Mouse (Mus musculus): ENCODE data around the gene C130050O18Rik. TPM values are rescaled to one million over a fixed set of nuclear protein-coding genes. Genes with fewer than 3 reads are reported as not detected.

The C130050O18Rik gene
- polyA plus RNA-seq, 1 experiment from 2014 or later = 0.23 TPM

- no peak overlapping the region for H3K27ac ChIP-seq (ENCODE audit: low read depth, low read length)
- H3K4me2 ChIP-seq (ENCODE audit: low read depth, low read length, severe bottlenecking) = no peak overlapping the region
- no peaks in the 10 kb centered on the region for H3K9me3 ChIP-seq (ENCODE audit: control insufficient read depth, low read length)
- DNase-seq (ENCODE audit: low spot score) (no peak), ATAC-seq (replicated peaks; ENCODE audit: low FRiP score) (no peak)
- H3K9ac ChIP-seq (ENCODE audit: low read length) = no peak overlapping the region
- no peaks in the 10 kb centered on the region for H3K36me3 ChIP-seq (ENCODE audit: control insufficient read depth, insufficient read depth, low read length)
- no peaks in the 10 kb centered on the region for H3K27me3 ChIP-seq (ENCODE audit: control insufficient read depth, insufficient read depth, low read length)
- WGBS = 95% methylated on average over 14 of the region's 14 CpGs
- no peak overlapping the region for H3K4me3 ChIP-seq (ENCODE audit: low read depth, low read length)
- no peaks in the 10 kb centered on the region for H3K4me1 ChIP-seq (replicated peaks; ENCODE audit: control insufficient read depth, insufficient read depth, low read length)
These were observed 5.1 kb upstream of the C130050O18Rik start for GRCm38 (mm10) chr5:139399991-139400390.

- Histone ChIP-seq H3K9me3 (ENCODE audit: control insufficient read depth, low read length) (no peaks in the 10 kb centered on the region), H3K4me3 (ENCODE audit: low read depth, low read length) (no peak overlapping the region), H3K27me3 (ENCODE audit: control insufficient read depth, insufficient read depth, low read length) (no peaks in the 10 kb centered on the region), H3K4me1 (replicated peaks; ENCODE audit: control insufficient read depth, insufficient read depth, low read length) (no peaks in the 10 kb centered on the region), H3K27ac (ENCODE audit: low read depth, low read length) (no peak overlapping the region), H3K4me2 (ENCODE audit: low read depth, low read length, severe bottlenecking) (no peak overlapping the region), H3K36me3 (ENCODE audit: control insufficient read depth, insufficient read depth, low read length) (no peaks in the 10 kb centered on the region), H3K9ac (ENCODE audit: low read length) (no peak overlapping the region)
- WGBS = 88% methylated on average over 2 of the region's 2 CpGs
- ATAC-seq (replicated peaks; ENCODE audit: low FRiP score) = no peak
- DNase-seq (ENCODE audit: low spot score) = no peak
These were observed 3.0 kb upstream of the C130050O18Rik start for GRCm38 (mm10) chr5:139402106-139402505.

DNA sequence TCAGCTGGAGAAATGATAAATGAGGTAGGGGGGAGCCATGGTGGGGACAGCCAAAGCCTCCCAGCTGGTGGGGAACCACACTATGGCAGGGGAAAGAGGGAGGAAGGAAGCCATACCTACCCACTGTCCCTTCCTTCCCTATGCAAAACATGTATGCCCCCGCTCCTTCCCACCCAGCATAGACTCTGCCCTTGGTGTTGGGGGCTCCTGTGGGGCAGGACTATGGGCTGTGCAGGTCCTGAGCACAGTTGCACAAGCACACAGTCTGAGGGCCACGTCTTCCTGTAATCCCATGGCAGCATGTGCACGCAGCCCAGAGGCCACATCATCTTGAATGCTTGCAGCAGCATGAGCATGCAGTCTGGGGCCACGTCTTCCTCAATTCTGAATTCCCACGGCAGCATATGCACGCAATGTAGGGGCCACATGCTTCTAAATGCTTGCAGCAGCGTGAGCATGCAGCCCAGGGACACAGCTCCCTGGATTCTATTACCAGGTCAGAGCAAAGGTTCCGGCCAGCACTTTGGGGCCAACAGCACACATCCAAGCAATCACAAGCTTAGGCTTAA lies 1.3 kb upstream of the C130050O18Rik start:
- Histone ChIP-seq H3K4me3 (ENCODE audit: low read depth, low read length) (no peak overlapping the region), H3K27ac (ENCODE audit: low read depth, low read length) (no peak overlapping the region), H3K9me3 (ENCODE audit: control insufficient read depth, low read length) (no peaks in the 10 kb centered on the region), H3K9ac (ENCODE audit: low read length) (no peak overlapping the region), H3K4me2 (ENCODE audit: low read depth, low read length, severe bottlenecking) (no peak overlapping the region), H3K36me3 (ENCODE audit: control insufficient read depth, insufficient read depth, low read length) (no peaks in the 10 kb centered on the region), H3K4me1 (replicated peaks; ENCODE audit: control insufficient read depth, insufficient read depth, low read length) (no peaks in the 10 kb centered on the region), H3K27me3 (ENCODE audit: control insufficient read depth, insufficient read depth, low read length) (no peaks in the 10 kb centered on the region)
- WGBS = 87% methylated on average over 8 of the region's 8 CpGs
- no peak for ATAC-seq (replicated peaks; ENCODE audit: low FRiP score)
- no peak for DNase-seq (ENCODE audit: low spot score)

DNA sequence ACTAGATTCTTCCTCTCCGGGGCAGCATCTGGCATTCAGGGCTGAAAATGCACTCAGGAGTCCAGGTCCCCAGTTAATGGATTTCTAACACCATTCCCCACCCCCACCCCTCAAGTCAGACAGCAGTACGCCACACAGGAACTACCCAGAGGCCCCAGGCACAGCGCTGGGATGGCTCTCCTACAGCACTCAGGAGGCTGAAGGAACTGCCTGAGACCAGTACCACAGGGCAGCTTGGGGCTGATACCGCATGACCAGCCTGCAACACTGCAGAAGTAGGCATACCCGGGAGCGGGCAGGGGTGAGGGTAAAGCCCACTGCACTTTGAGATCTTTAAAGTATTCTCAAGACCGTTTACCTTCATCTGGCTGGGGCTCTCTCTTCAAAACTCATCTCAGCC lies 398 bp downstream of the C130050O18Rik start:
- no peaks in the 10 kb centered on the region for H3K9me3 ChIP-seq (ENCODE audit: control insufficient read depth, low read length)
- no peak overlapping the region for H3K4me2 ChIP-seq (ENCODE audit: low read depth, low read length, severe bottlenecking)
- H3K27me3 ChIP-seq (ENCODE audit: control insufficient read depth, insufficient read depth, low read length) = no peaks in the 10 kb centered on the region
- ATAC-seq (replicated peaks; ENCODE audit: low FRiP score) (no peak), DNase-seq (ENCODE audit: low spot score) (no peak)
- WGBS = 79% methylated on average over 7 of the region's 7 CpGs
- H3K4me3 ChIP-seq (ENCODE audit: low read depth, low read length) = no peak overlapping the region
- H3K36me3 ChIP-seq (ENCODE audit: control insufficient read depth, insufficient read depth, low read length) = no peaks in the 10 kb centered on the region
- H3K4me1 ChIP-seq (replicated peaks; ENCODE audit: control insufficient read depth, insufficient read depth, low read length) = no peaks in the 10 kb centered on the region
- no peak overlapping the region for H3K9ac ChIP-seq (ENCODE audit: low read length)
- H3K27ac ChIP-seq (ENCODE audit: low read depth, low read length) = no peak overlapping the region

DNA sequence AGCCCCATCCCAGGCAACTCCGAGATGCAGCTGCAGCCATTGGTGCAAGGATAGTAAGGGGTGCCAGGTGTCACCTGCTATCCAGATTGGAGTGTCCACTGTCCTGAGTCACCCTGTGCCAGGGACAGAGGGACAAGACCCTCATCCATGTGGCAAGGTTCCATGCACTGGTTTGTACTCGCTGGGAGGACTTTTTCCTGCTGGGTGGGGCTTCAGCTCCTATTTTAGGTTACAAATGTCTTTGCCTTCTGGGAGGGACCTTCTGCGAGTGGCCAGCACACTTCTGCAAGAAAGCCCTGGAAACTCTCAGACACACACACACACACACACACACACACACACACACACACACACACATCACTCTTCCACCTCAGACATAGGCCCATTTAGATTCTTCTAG lies 873 bp downstream of the C130050O18Rik start:
- Histone ChIP-seq H3K9me3 (ENCODE audit: control insufficient read depth, low read length) (no peaks in the 10 kb centered on the region), H3K27me3 (ENCODE audit: control insufficient read depth, insufficient read depth, low read length) (no peaks in the 10 kb centered on the region), H3K27ac (ENCODE audit: low read depth, low read length) (no peak overlapping the region), H3K4me1 (replicated peaks; ENCODE audit: control insufficient read depth, insufficient read depth, low read length) (no peaks in the 10 kb centered on the region), H3K4me2 (ENCODE audit: low read depth, low read length, severe bottlenecking) (no peak overlapping the region), H3K9ac (ENCODE audit: low read length) (no peak overlapping the region), H3K4me3 (ENCODE audit: low read depth, low read length) (no peak overlapping the region), H3K36me3 (ENCODE audit: control insufficient read depth, insufficient read depth, low read length) (no peaks in the 10 kb centered on the region)
- WGBS = 82% methylated on average over 3 of the region's 3 CpGs
- ATAC-seq (replicated peaks; ENCODE audit: low FRiP score) (no peak), DNase-seq (ENCODE audit: low spot score) (no peak)

- 92% methylated on average over 14 of the region's 14 CpGs for WGBS
- Histone ChIP-seq H3K36me3 (ENCODE audit: control insufficient read depth, insufficient read depth, low read length) (no peaks in the 10 kb centered on the region), H3K4me3 (ENCODE audit: low read depth, low read length) (no peak overlapping the region), H3K4me1 (replicated peaks; ENCODE audit: control insufficient read depth, insufficient read depth, low read length) (no peaks in the 10 kb centered on the region), H3K27me3 (ENCODE audit: control insufficient read depth, insufficient read depth, low read length) (no peaks in the 10 kb centered on the region), H3K9me3 (ENCODE audit: control insufficient read depth, low read length) (no peaks in the 10 kb centered on the region), H3K27ac (ENCODE audit: low read depth, low read length) (no peak overlapping the region), H3K4me2 (ENCODE audit: low read depth, low read length, severe bottlenecking) (no peak overlapping the region), H3K9ac (ENCODE audit: low read length) (no peak overlapping the region)
- ATAC-seq (replicated peaks; ENCODE audit: low FRiP score) (no peak), DNase-seq (ENCODE audit: low spot score) (no peak)
These were observed 2.2 kb downstream of the C130050O18Rik start for GRCm38 (mm10) chr5:139407121-139407885.

GRCm38 (mm10) chr5:139408511-139408910 lies 3.4 kb downstream of the C130050O18Rik start:
- H3K27me3 ChIP-seq (ENCODE audit: control insufficient read depth, insufficient read depth, low read length) = no peaks in the 10 kb centered on the region
- H3K9me3 ChIP-seq (ENCODE audit: control insufficient read depth, low read length) = no peaks in the 10 kb centered on the region
- no peaks in the 10 kb centered on the region for H3K4me1 ChIP-seq (replicated peaks; ENCODE audit: control insufficient read depth, insufficient read depth, low read length)
- no peak overlapping the region for H3K4me3 ChIP-seq (ENCODE audit: low read depth, low read length)
- H3K36me3 ChIP-seq (ENCODE audit: control insufficient read depth, insufficient read depth, low read length) = no peaks in the 10 kb centered on the region
- ATAC-seq (replicated peaks; ENCODE audit: low FRiP score) = no peak
- 90% methylated on average over 7 of the region's 7 CpGs for WGBS
- DNase-seq (ENCODE audit: low spot score) = no peak
- H3K9ac ChIP-seq (ENCODE audit: low read length) = no peak overlapping the region
- H3K27ac ChIP-seq (ENCODE audit: low read depth, low read length) = no peak overlapping the region
- no peak overlapping the region for H3K4me2 ChIP-seq (ENCODE audit: low read depth, low read length, severe bottlenecking)

DNA sequence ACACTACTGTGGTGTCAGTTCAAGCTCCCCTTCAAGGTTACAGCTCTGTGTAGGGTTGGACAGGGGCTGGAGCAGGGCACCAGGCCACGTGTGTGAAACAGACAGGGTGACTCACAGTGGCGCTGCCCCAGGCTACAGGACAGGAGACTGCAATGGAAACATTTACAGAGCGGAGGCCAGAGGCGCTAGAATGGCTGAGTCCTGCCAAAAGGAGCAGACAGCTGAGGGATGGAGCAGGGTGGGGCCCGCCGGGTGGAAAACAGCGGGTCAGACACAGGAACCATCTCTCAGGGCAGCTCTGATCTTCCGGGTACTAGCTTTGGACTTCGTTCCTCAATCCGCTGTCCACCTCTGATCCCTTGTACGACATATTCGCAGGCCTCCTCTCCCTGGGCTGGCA lies 4.3 kb downstream of the C130050O18Rik start:
- H3K4me3 ChIP-seq (ENCODE audit: low read depth, low read length) = no peak overlapping the region
- H3K4me2 ChIP-seq (ENCODE audit: low read depth, low read length, severe bottlenecking) = no peak overlapping the region
- no peaks in the 10 kb centered on the region for H3K9me3 ChIP-seq (ENCODE audit: control insufficient read depth, low read length)
- no peak overlapping the region for H3K9ac ChIP-seq (ENCODE audit: low read length)
- ATAC-seq (replicated peaks; ENCODE audit: low FRiP score) = no peak
- no peaks in the 10 kb centered on the region for H3K4me1 ChIP-seq (replicated peaks; ENCODE audit: control insufficient read depth, insufficient read depth, low read length)
- H3K27me3 ChIP-seq (ENCODE audit: control insufficient read depth, insufficient read depth, low read length) = no peaks in the 10 kb centered on the region
- no peak overlapping the region for H3K27ac ChIP-seq (ENCODE audit: low read depth, low read length)
- H3K36me3 ChIP-seq (ENCODE audit: control insufficient read depth, insufficient read depth, low read length) = no peaks in the 10 kb centered on the region
- WGBS = 82% methylated on average over 12 of the region's 12 CpGs
- no peak for DNase-seq (ENCODE audit: low spot score)

- no peaks in the 10 kb centered on the region for H3K4me1 ChIP-seq (replicated peaks; ENCODE audit: control insufficient read depth, insufficient read depth, low read length)
- H3K27me3 ChIP-seq (ENCODE audit: control insufficient read depth, insufficient read depth, low read length) = no peaks in the 10 kb centered on the region
- no peak overlapping the region for H3K27ac ChIP-seq (ENCODE audit: low read depth, low read length)
- WGBS = 86% methylated on average over 4 of the region's 4 CpGs
- no peak for DNase-seq (ENCODE audit: low spot score)
- ATAC-seq (replicated peaks; ENCODE audit: low FRiP score) = no peak
- no peak overlapping the region for H3K4me3 ChIP-seq (ENCODE audit: low read depth, low read length)
- H3K9me3 ChIP-seq (ENCODE audit: control insufficient read depth, low read length) = no peaks in the 10 kb centered on the region
- H3K36me3 ChIP-seq (ENCODE audit: control insufficient read depth, insufficient read depth, low read length) = no peaks in the 10 kb centered on the region
- H3K9ac ChIP-seq (ENCODE audit: low read length) = no peak overlapping the region
- no peak overlapping the region for H3K4me2 ChIP-seq (ENCODE audit: low read depth, low read length, severe bottlenecking)
These were observed 5.0 kb downstream of the C130050O18Rik start for GRCm38 (mm10) chr5:139410056-139410455.
